Mouse (Mus musculus): ENCODE results near the gene Sfxn5. TPM values are rescaled to one million over a fixed set of nuclear protein-coding genes. Genes with fewer than 3 reads are reported as not detected.

Sfxn5 gene
- total and polyA plus RNA-seq, 3 experiments, result 1.8 to 3.0 TPM; not detected in 1

DNA sequence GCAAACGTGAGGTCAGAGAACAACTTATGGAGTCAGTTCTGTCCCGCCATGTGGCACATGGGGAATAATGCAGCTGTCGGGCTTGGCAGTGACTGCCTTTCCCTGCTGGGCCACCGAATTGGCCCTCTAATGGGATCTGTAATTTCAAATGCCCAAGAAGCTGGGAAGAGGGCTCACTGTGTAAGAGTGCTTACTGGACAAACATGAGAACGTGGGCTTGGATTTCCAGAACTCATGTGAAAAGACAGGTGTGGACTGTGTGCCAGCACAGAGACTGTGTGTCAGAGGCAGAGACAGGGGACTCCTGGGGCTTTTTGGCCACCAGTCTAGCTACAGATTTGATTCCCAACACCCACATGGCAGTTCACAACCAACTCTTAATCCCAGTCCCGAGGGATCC is 21.5 kb upstream of the Sfxn5 start:
- Histone ChIP-seq H3K4me1 (ENCODE audit: control insufficient read depth in 1 of 2, insufficient read depth in 2 of 2, low read length in 2 of 2) (peaks cover 10 to 32% of the 10 kb centered on the region in 2 experiments), H3K79me2 (ENCODE audit: control insufficient read depth, insufficient read depth, low read length, poor library complexity) (no peaks in the 10 kb centered on the region), H3K9ac (ENCODE audit: control insufficient read depth, low read depth, low read length, poor library complexity, severe bottlenecking) (no peak overlapping the region), H3K4me3 (ENCODE audit: control insufficient read depth in 1 of 2, insufficient read depth in 1 of 2, low read depth in 2 of 2, low read length in 2 of 2) (no peak overlapping the region), H3K9me3 (replicated peaks; ENCODE audit: insufficient read depth, low read length) (no peaks in the 10 kb centered on the region), H3K36me3 (ENCODE audit: control insufficient read depth in 1 of 2, insufficient read depth in 2 of 2, low read length in 2 of 2) (peaks cover 0 to 21% of the 10 kb centered on the region in 2 experiments; a peak in 2 of 4 replicates), H3K27ac (ENCODE audit: control insufficient read depth, low read depth, low read length) (no peak overlapping the region; the same call in 1 of the 2 replicates), H3K27me3 (ENCODE audit: control insufficient read depth in 1 of 2, insufficient read depth in 2 of 2, low read length in 2 of 2) (no peaks in the 10 kb centered on the region)
- DNase-seq (ENCODE audit: low read depth, low spot score), result no peak
- TF ChIP-seq NELFE (IDR thresholded peaks at IDR 0.05; ENCODE audit: low read depth, low read length), result no peak
- TF ChIP-seq CHD1 (IDR thresholded peaks at IDR 0.05; ENCODE audit: low read depth, low read length), result no peak
- no peak for TF ChIP-seq SIN3A (IDR thresholded peaks at IDR 0.05; ENCODE audit: low read length)
- no peak for TF ChIP-seq USF1 (IDR thresholded peaks at IDR 0.05; ENCODE audit: low read depth, low read length)
- no peak for TF ChIP-seq ZNF384 (IDR thresholded peaks at IDR 0.05; ENCODE audit: low read depth, low read length)
- TF ChIP-seq KAT2A (conservative IDR thresholded peaks at IDR 0.05; ENCODE audit: low read depth, low read length), result no peak
- no peak for TF ChIP-seq TAL1 (IDR thresholded peaks at IDR 0.05; ENCODE audit: low read length)
- TF ChIP-seq ETS1 (IDR thresholded peaks at IDR 0.05; ENCODE audit: low read depth, low read length), result no peak
- TF ChIP-seq ZKSCAN1 (IDR thresholded peaks at IDR 0.05; ENCODE audit: low read depth, low read length), result no peak
- no peak for TF ChIP-seq JUND (IDR thresholded peaks at IDR 0.05; ENCODE audit: low read depth, low read length)

DNA sequence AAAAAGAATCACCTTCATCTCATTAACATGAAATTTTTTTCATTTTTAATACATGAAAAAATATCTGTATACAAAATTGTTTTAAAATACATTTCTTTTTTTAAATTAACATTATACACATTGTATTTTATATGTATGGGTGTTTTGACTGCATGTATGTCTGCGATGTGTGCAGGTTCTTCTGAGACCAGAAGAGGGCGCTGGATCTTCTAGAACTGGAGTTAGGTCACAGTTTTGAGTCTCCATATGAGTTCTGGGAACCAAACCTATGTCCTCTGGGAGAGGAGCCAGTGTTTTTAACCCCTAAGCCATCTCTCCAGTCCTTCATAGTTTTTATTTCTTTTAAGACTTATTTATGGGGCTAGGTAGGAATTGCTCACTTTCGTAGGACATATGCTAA is 20.5 kb upstream of the Sfxn5 start:
- Histone ChIP-seq H3K9me3 (replicated peaks; ENCODE audit: insufficient read depth, low read length) (no peaks in the 10 kb centered on the region), H3K9ac (ENCODE audit: control insufficient read depth, low read depth, low read length, poor library complexity, severe bottlenecking) (no peak overlapping the region), H3K27ac (ENCODE audit: control insufficient read depth, low read depth, low read length) (no peak overlapping the region), H3K4me1 (ENCODE audit: control insufficient read depth in 1 of 2, insufficient read depth in 2 of 2, low read length in 2 of 2) (peaks cover 10 to 36% of the 10 kb centered on the region in 2 experiments), H3K36me3 (ENCODE audit: control insufficient read depth in 1 of 2, insufficient read depth in 2 of 2, low read length in 2 of 2) (peaks cover 0 to 21% of the 10 kb centered on the region in 2 experiments; a peak in 2 of 4 replicates), H3K79me2 (ENCODE audit: control insufficient read depth, insufficient read depth, low read length, poor library complexity) (no peaks in the 10 kb centered on the region), H3K4me3 (ENCODE audit: control insufficient read depth in 1 of 2, insufficient read depth in 1 of 2, low read depth in 2 of 2, low read length in 2 of 2) (no peak overlapping the region), H3K27me3 (ENCODE audit: control insufficient read depth in 1 of 2, insufficient read depth in 2 of 2, low read length in 2 of 2) (no peaks in the 10 kb centered on the region)
- DNase-seq (ENCODE audit: low read depth, low spot score), result peak; percentile 38
- TF ChIP-seq ZMIZ1 (IDR thresholded peaks at IDR 0.05; ENCODE audit: low read depth, low read length) (no peak), SIN3A (IDR thresholded peaks at IDR 0.05; ENCODE audit: low read length) (no peak), ELF1 (IDR thresholded peaks at IDR 0.05; ENCODE audit: low read depth, low read length) (no peak), MAFK (IDR thresholded peaks at IDR 0.05; ENCODE audit: borderline replicate concordance, low read depth, low read length) (no peak), ZNF384 (IDR thresholded peaks at IDR 0.05; ENCODE audit: low read depth, low read length) (no peak), RCOR1 (IDR thresholded peaks at IDR 0.05; ENCODE audit: low read depth, low read length) (no peak), JUND (IDR thresholded peaks at IDR 0.05; ENCODE audit: low read depth, low read length) (no peak), SMC3 (IDR thresholded peaks at IDR 0.05; ENCODE audit: low read depth, low read length) (peak; percentile 50), GATA1 (IDR thresholded peaks at IDR 0.05; ENCODE audit: low read depth, low read length) (no peak), NRF1 (IDR thresholded peaks at IDR 0.05; ENCODE audit: insufficient read depth, low read depth, low read length, poor library complexity, severe bottlenecking) (no peak), USF2 (IDR thresholded peaks at IDR 0.05; ENCODE audit: borderline replicate concordance in 1 of 2, insufficient read depth in 1 of 2, low read depth in 1 of 2, low read length in 2 of 2) (no peak), EP300 (IDR thresholded peaks at IDR 0.05; ENCODE audit: low read depth in 1 of 2, low read length in 2 of 2) (no peak), UBTF (IDR thresholded peaks at IDR 0.05; ENCODE audit: borderline replicate concordance, insufficient read depth, low read depth, low read length) (no peak), MXI1 (IDR thresholded peaks at IDR 0.05; ENCODE audit: low read depth, low read length) (no peak), POLR2A (IDR thresholded peaks at IDR 0.05; ENCODE audit: control insufficient read depth in 1 of 2, insufficient read depth in 1 of 2, low read depth in 1 of 2, low read length in 2 of 2, poor library complexity in 1 of 2) (no peak), RAD21 (IDR thresholded peaks at IDR 0.05; ENCODE audit: low read depth, low read length) (peak; percentile 46), KAT2A (conservative IDR thresholded peaks at IDR 0.05; ENCODE audit: low read depth, low read length) (no peak), TCF12 (IDR thresholded peaks at IDR 0.05; ENCODE audit: low read depth, low read length) (no peak), CTCF (IDR thresholded peaks at IDR 0.05 in 2 of 3, conservative IDR thresholded peaks at IDR 0.05 in 1 of 3; ENCODE audit: control insufficient read depth in 1 of 3, insufficient read depth in 1 of 3, low read depth in 2 of 3, low read length in 3 of 3, poor library complexity in 1 of 3, severe bottlenecking in 1 of 3) (peak; percentile 31 to 58 (median 35); a peak in 4 of 6 replicates), USF1 (IDR thresholded peaks at IDR 0.05; ENCODE audit: low read depth, low read length) (no peak), MAZ (IDR thresholded peaks at IDR 0.05; ENCODE audit: low read depth, low read length) (no peak)
